11 mouse cellular contexts compared by ENCODE assay signal in the genomic region with DNA sequence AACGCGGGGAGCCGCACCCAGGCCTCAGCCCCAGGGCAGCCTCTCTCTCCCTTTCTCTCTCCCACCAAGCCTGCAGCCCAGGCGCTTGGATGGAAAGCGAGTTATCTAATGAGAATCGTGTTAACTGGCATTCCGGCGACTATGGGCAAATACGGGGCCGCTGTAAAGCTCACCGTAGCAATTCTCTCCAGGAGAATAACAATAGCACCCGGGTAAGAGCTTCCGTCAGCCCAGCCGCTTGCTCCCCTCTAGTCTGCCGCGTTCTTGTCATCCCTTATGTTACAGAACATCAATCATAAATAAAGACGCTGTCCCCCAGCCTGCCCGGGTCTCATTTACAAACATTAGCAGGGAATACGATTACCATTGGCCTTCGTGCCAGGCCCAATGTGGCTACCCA. TPM values are rescaled to one million over a fixed set of nuclear protein-coding genes. Genes with fewer than 3 reads are reported as not detected.
A peak's percentile ranks its signal among the peaks of the same experiment; 100 is the strongest.
DNase-seq lines count a peak whose midpoint lies in the region; ATAC-seq lines count a peak whose summit lies in the region.
"Had no signal": no experiment of that assay in that cellular context is flagged by ENCODE, and none has a peak within 500 bp of the region (broad histone marks: within the 10 kb centered on the region; RNA-seq: fewer than 3 reads in every experiment).

No protein-coding gene starts in this region.

- no peaks in the 10 kb centered on the region for H3K36me3 ChIP-seq in heart, embryonic 14.5 days (ENCODE audit: control insufficient read depth, insufficient read depth, low read length)
- no peaks in the 10 kb centered on the region for H3K36me3 ChIP-seq in embryonic facial prominence, embryonic 10.5 days (replicated peaks)
- H3K36me3 ChIP-seq in hindbrain, embryonic 13.5 days, result no peaks in the 10 kb centered on the region
- H3K36me3 ChIP-seq in midbrain, embryonic 14.5 days (ENCODE audit: control insufficient read depth, insufficient read depth, low read length), result no peaks in the 10 kb centered on the region

- peak overlapping the region; percentile 86; the same call in 1 of the 2 replicates for H3K9ac ChIP-seq in heart, embryonic 14.5 days (ENCODE audit: low read length)
- peak overlapping the region; percentile 89 for H3K9ac ChIP-seq in hindbrain, embryonic 13.5 days
- H3K9ac ChIP-seq in midbrain, embryonic 14.5 days (replicated peaks; ENCODE audit: low read length), result peak overlapping the region; percentile 86

- DNase-seq in heart, postnatal 4 days, result no peak
- no peak for DNase-seq in embryonic facial prominence, embryonic 10.5 days (ENCODE audit: low spot score)
- DNase-seq in midbrain, embryonic 14.5 days, result peak; percentile 75
- DNase-seq in thymus, adult 18-20 months, result no peak
- DNase-seq in Muller cell, postnatal 12 days (ENCODE audit: inconsistent ontology term), result no peak
- no peak for DNase-seq in adrenal gland, postnatal 4 days (ENCODE audit: low spot score in 2 of 2)
- DNase-seq: thymus, postnatal 36 days had no signal

- WGBS in heart, embryonic 14.5 days, result 8% methylated on average over 20 of the region's 20 CpGs
- WGBS in embryonic facial prominence, embryonic 10.5 days, result 2% methylated on average over 20 of the region's 20 CpGs
- 2% methylated on average over 20 of the region's 20 CpGs for WGBS in hindbrain, embryonic 13.5 days
- WGBS in midbrain, embryonic 14.5 days, result under 1% methylated on average over 20 of the region's 20 CpGs

- H3K27me3 ChIP-seq in heart, embryonic 14.5 days (ENCODE audit: control insufficient read depth, insufficient read depth, low read length), result peaks cover 17% of the 10 kb centered on the region; the same call in 1 of the 2 replicates
- H3K27me3 ChIP-seq in embryonic facial prominence, embryonic 10.5 days (replicated peaks; ENCODE audit: low read depth, poor library complexity, severe bottlenecking), result peaks cover 75% of the 10 kb centered on the region
- H3K27me3 ChIP-seq in hindbrain, embryonic 13.5 days, result 0 out of 2 replicates have a peak, but pooled peaks cover 4% of the 10 kb centered on the region
- H3K27me3 ChIP-seq in midbrain, embryonic 14.5 days (ENCODE audit: control insufficient read depth, insufficient read depth, low read length), result no peaks in the 10 kb centered on the region

- peaks cover 8 to 29% of the 10 kb centered on the region in 2 experiments for H3K4me1 ChIP-seq in heart, embryonic 14.5 days (ENCODE audit: control insufficient read depth in 2 of 2, insufficient read depth in 2 of 2, low read length in 2 of 2)
- peaks cover 44% of the 10 kb centered on the region for H3K4me1 ChIP-seq in embryonic facial prominence, embryonic 10.5 days
- H3K4me1 ChIP-seq in hindbrain, embryonic 13.5 days (replicated peaks), result peaks cover 82% of the 10 kb centered on the region
- peaks cover 30% of the 10 kb centered on the region for H3K4me1 ChIP-seq in midbrain, embryonic 14.5 days (ENCODE audit: control insufficient read depth, insufficient read depth, low read length)

- ATAC-seq in heart, embryonic 14.5 days (ENCODE audit: insufficient number of reproducible peaks, insufficient read depth, low FRiP score, low read depth), result no peak
- no peak for ATAC-seq in hindbrain, embryonic 13.5 days (ENCODE audit: low FRiP score)
- ATAC-seq in midbrain, embryonic 14.5 days (ENCODE audit: low FRiP score, low TSS enrichment), result no peak; the same call in 1 of the 2 replicates

- no peak overlapping the region for H3K27ac ChIP-seq in heart, embryonic 14.5 days (replicated peaks in 1 of 2; ENCODE audit: control insufficient read depth in 1 of 2, insufficient read depth in 1 of 2, low read depth in 2 of 2, low read length in 2 of 2)
- H3K27ac ChIP-seq in embryonic facial prominence, embryonic 10.5 days (replicated peaks), result no peak overlapping the region; the same call in 1 of the 2 replicates
- H3K27ac ChIP-seq in hindbrain, embryonic 13.5 days, result peak overlapping the region; percentile 98
- H3K27ac ChIP-seq in midbrain, embryonic 14.5 days (replicated peaks; ENCODE audit: low read depth, low read length), result peak overlapping the region; percentile 97

- H3K4me2 ChIP-seq in heart, embryonic 14.5 days (ENCODE audit: low read length), result peak overlapping the region; percentile 91
- peak overlapping the region; percentile 81 for H3K4me2 ChIP-seq in hindbrain, embryonic 13.5 days
- H3K4me2 ChIP-seq in midbrain, embryonic 14.5 days (ENCODE audit: low read length), result peak overlapping the region; percentile 86

- peak overlapping the region; percentile 82 to 91 for H3K4me3 ChIP-seq in heart, embryonic 14.5 days (ENCODE audit: control insufficient read depth in 1 of 2, insufficient read depth in 1 of 2, low read depth in 1 of 2, low read length in 2 of 2)
- peak overlapping the region; percentile 81 for H3K4me3 ChIP-seq in embryonic facial prominence, embryonic 10.5 days
- peak overlapping the region; percentile 72 for H3K4me3 ChIP-seq in hindbrain, embryonic 13.5 days
- H3K4me3 ChIP-seq in midbrain, embryonic 14.5 days (replicated peaks; ENCODE audit: low read depth, low read length), result peak overlapping the region; percentile 78
- H3K4me3 ChIP-seq: myocyte had no signal

- no peaks in the 10 kb centered on the region for H3K9me3 ChIP-seq in heart, embryonic 14.5 days (ENCODE audit: control insufficient read depth, low read length)
- H3K9me3 ChIP-seq in embryonic facial prominence, embryonic 10.5 days, result no peaks in the 10 kb centered on the region
- no peaks in the 10 kb centered on the region for H3K9me3 ChIP-seq in hindbrain, embryonic 13.5 days
- no peaks in the 10 kb centered on the region for H3K9me3 ChIP-seq in midbrain, embryonic 14.5 days (ENCODE audit: control insufficient read depth, low read length)

RNA-seq across cellular contexts. Expression of a gene that starts 1.6 kb away (rescaled TPM):
- 6.4 and 7.9 TPM in 2 replicates for polyA plus RNA-seq in heart, embryonic 14.5 days (2014; fragmentation: Nextera tagmentation; extraction: Ambion mirVana)
- 10 to 100 TPM; 12.2 to 13.6 TPM for total RNA-seq in heart, postnatal 4 days (2021)
- 4.9 and 5.1 TPM in 2 replicates for polyA plus RNA-seq in embryonic facial prominence, embryonic 10.5 days (2016; fragmentation: Nextera tagmentation; extraction: Ambion mirVana)
- 28.1 and 29.1 TPM in 2 replicates for polyA plus RNA-seq in hindbrain, embryonic 13.5 days (2015; fragmentation: Nextera tagmentation; extraction: Ambion mirVana)
- polyA plus RNA-seq in midbrain, embryonic 14.5 days (2014; fragmentation: Nextera tagmentation; extraction: Ambion mirVana), result 25.5 and 28.8 TPM in 2 replicates
- 10 to 100 TPM; 37.5 to 37.8 TPM for total RNA-seq in adrenal gland, postnatal 4 days (2021)

RNA-seq across cellular contexts. Expression of a gene that starts 52.5 kb away (rescaled TPM):
- 10,198 and 10,957 TPM in 2 replicates for polyA plus RNA-seq in heart, embryonic 14.5 days (2014; fragmentation: Nextera tagmentation; extraction: Ambion mirVana)
- total RNA-seq in heart, postnatal 4 days (2021), result over 10,000 TPM; 18,495 to 19,403 TPM
- 0.57 TPM in 1 of 2 replicates, not detected in the other for polyA plus RNA-seq in embryonic facial prominence, embryonic 10.5 days (2016; fragmentation: Nextera tagmentation; extraction: Ambion mirVana)
- polyA plus RNA-seq in hindbrain, embryonic 13.5 days (2015; fragmentation: Nextera tagmentation; extraction: Ambion mirVana), result 3.7 and 7.3 TPM in 2 replicates
- 1.9 and 3.0 TPM in 2 replicates for polyA plus RNA-seq in midbrain, embryonic 14.5 days (2014; fragmentation: Nextera tagmentation; extraction: Ambion mirVana)
- total RNA-seq in adrenal gland, postnatal 4 days (2021), result 10 to 100 TPM in 1 of 2 experiments, 1 to 10 TPM in 1; 4.8 to 30.3 TPM
- total RNA-seq: CH12.LX had no signal

Comparison
In these comparisons a context has a peak if more than half of its experiments do, and no peak if none do; other contexts are left out.
1. H3K27ac ChIP-seq: peak in hindbrain, embryonic 13.5 days (single experiment) and midbrain, embryonic 14.5 days (single experiment); none in heart, embryonic 14.5 days (0 of 2) and embryonic facial prominence, embryonic 10.5 days (single experiment).
2. RNA of a gene that starts 52.5 kb away (polyA plus RNA-seq): 10,198 to 10,957 TPM in heart, embryonic 14.5 days; 3.7 to 7.3 TPM in hindbrain, embryonic 13.5 days, 1.9 to 3.0 TPM in midbrain, embryonic 14.5 days and 0.57 TPM in embryonic facial prominence, embryonic 10.5 days; every median in the first group is over 1,000 times any median in the second.
3. Peak in every context shown above with its lines, with median percentiles within 50 percentile points of each other: H3K4me2 ChIP-seq, H3K4me3 ChIP-seq and H3K9ac ChIP-seq.